Mouse (Mus musculus) C2C12 (cell line): ENCODE measurements at regions not wholly inside any gene's neighbourhood (a gene's known extent, or its start where the extent isn't known, plus 50 kb on each side); places are given as distances from the start of the nearest gene placed in this dataset.

ENCODE experiments used
- CEBPB ChIP-seq: IDR thresholded peaks from one replicate; pipeline ENCODE4 v1.6.1; 2011; ENCODE audit warnings: low read depth, mild to moderate bottlenecking, control low read depth, moderate library complexity
- CTCF ChIP-seq: IDR thresholded peaks from one replicate; pipeline ENCODE4 v1.5.1; 2011; ENCODE audit not compliant: control insufficient read depth, insufficient read depth, insufficient read length
- MYOD1 ChIP-seq: IDR thresholded peaks from one replicate; pipeline ENCODE4 v1.6.1; 2011; ENCODE audit warnings: low read depth; ENCODE audit not compliant: control insufficient read depth, insufficient read length
- MYOG ChIP-seq: IDR thresholded peaks from one replicate; pipeline ENCODE4 v1.6.1; 2011; ENCODE audit not compliant: control insufficient read depth, insufficient read length; ENCODE audit errors: extremely low read depth
- USF1 ChIP-seq: IDR thresholded peaks from one replicate; pipeline ENCODE4 v1.6.1; 2011; ENCODE audit warnings: low read depth, mild to moderate bottlenecking, control low read depth, moderate library complexity

DNA sequence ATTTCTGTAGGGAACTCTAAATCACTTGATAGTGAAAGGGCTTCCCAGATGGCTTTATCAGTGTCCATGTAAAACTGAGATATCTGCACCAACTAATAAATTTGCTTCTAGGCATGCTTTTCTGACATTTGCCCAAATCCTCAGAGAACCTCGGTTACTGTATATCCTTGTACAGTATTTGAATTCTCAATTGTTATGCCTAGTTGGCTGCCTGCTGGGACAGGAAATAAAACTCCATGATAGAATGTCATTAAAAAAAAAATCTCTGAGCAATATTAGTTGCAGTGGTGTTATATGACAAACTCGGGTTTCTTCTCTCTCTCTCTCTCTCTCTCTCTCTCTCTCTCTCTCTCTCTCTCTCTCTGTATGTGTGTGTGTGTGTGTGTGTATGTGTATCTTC is 162.2 kb upstream of the Kiz start:
- TF ChIP-seq CTCF (no peak), MYOG (no peak), USF1 (no peak), CEBPB (no peak), MYOD1 (no peak)
